Mouse (Mus musculus): ENCODE data around the gene Gm20532. TPM values are rescaled to one million over a fixed set of nuclear protein-coding genes. Genes with fewer than 3 reads are reported as not detected.
"Not testable (repeated sequence)": the region's sequence is repeated elsewhere in the genome, so short reads cannot be mapped to it uniquely, and the experiment has no call there.

The Gm20532 gene
- total RNA-seq, 2 experiments from 2014 or later: not detected

- peak; percentile 42 for DNase-seq
- intact Hi-C loops (cut with DNase I): loop anchor here (5.0 kb wide), 1 partner anchor 187 kb away; no protein-coding TSS in a partner anchor
Measured at GRCm38 (mm10) chr2:26639083-26639482, 52.6 kb downstream of the Gm20532 start.

- DNase-seq: peak; percentile 98
- intact Hi-C loops (cut with DNase I): loop anchor here (5.0 to 10.0 kb wide), 3 partner anchors 188 to 595 kb away; no protein-coding TSS in a partner anchor
Measured at GRCm38 (mm10) chr2:26639838-26640830, 53.7 kb downstream of the Gm20532 start.

- intact Hi-C loops (cut with DNase I): loop anchor here (10.0 kb wide), 2 partner anchors 404 to 594 kb away; no protein-coding TSS in a partner anchor
- no peak for DNase-seq
Measured at GRCm38 (mm10) chr2:26641006-26641647, 54.7 kb downstream of the Gm20532 start.

GRCm38 (mm10) chr2:26643942-26644341, 57.5 kb downstream of the Gm20532 start:
- intact Hi-C loops (cut with DNase I): loop anchor here (10.0 kb wide), 2 partner anchors 401 to 591 kb away; no protein-coding TSS in a partner anchor
- peak; percentile 34 for DNase-seq

- intact Hi-C loops (cut with DNase I): loop anchor here (5.0 to 10.0 kb wide), 3 partner anchors 256 to 588 kb away; partner anchors contain the start of gene Surf6
- DNase-seq: peak; percentile 75
Measured at GRCm38 (mm10) chr2:26646643-26647293, 60.3 kb downstream of the Gm20532 start.

GRCm38 (mm10) chr2:26654687-26655086, 68.2 kb downstream of the Gm20532 start:
- no peak for DNase-seq
- intact Hi-C loops (cut with DNase I): no loop called here

GRCm38 (mm10) chr2:26657426-26657825, 71.0 kb downstream of the Gm20532 start:
- intact Hi-C loops (cut with DNase I): no loop called here
- DNase-seq: no peak

GRCm38 (mm10) chr2:26661143-26661752, 74.8 kb downstream of the Gm20532 start:
- intact Hi-C loops (cut with DNase I): no loop called here
- peak; percentile 34 for DNase-seq

GRCm38 (mm10) chr2:26661768-26662508, 75.5 kb downstream of the Gm20532 start:
- intact Hi-C loops (cut with DNase I): no loop called here
- DNase-seq: no peak

- DNase-seq: no peak
- intact Hi-C loops (cut with DNase I): no loop called here
Measured at GRCm38 (mm10) chr2:26662509-26662882, 76.1 kb downstream of the Gm20532 start.

- intact Hi-C loops (cut with DNase I): no loop called here
- DNase-seq: no peak
Measured at GRCm38 (mm10) chr2:26663112-26663511, 76.7 kb downstream of the Gm20532 start.

GRCm38 (mm10) chr2:26663551-26663950, 77.1 kb downstream of the Gm20532 start:
- intact Hi-C loops (cut with DNase I): not testable (repeated sequence)
- DNase-seq: peak; percentile 46

- no peak for DNase-seq
- intact Hi-C loops (cut with DNase I): no loop called here
Measured at GRCm38 (mm10) chr2:26668746-26669145, 82.3 kb downstream of the Gm20532 start.

GRCm38 (mm10) chr2:26671182-26671581, 84.7 kb downstream of the Gm20532 start, which contains the start of gene Lcn4:
TSS of gene Lcn4 (minus strand) at chr2:26671282.
- no peak for DNase-seq
- intact Hi-C loops (cut with DNase I): no loop called here

Small RNA genes lying within 50 kb of the gene (microRNA-seq; reads per million reads assigned to microRNA genes)
- 1.2 reads per million for gene Mir126a
- gene Mir126b: not detected

Other genes starting within 250 kb of the Gm20532 start
- gene Dnlz, start 234.5 kb upstream of the Gm20532 start, total RNA-seq (2021): 10 to 100 TPM; 23.3 to 25.8 TPM
- gene Card9, start 225.7 kb upstream of the Gm20532 start, total RNA-seq (2021): 1 to 10 TPM; 1.1 to 1.4 TPM
- 100 to 1,000 TPM in 1 of 2 experiments, 10 to 100 TPM in 1; 86.5 to 101 TPM for gene Snapc4, start 206.0 kb upstream of the Gm20532 start, total RNA-seq (2021)
- gene Entr1, start 197.3 kb upstream of the Gm20532 start, total RNA-seq (2021): 100 to 1,000 TPM; 186 to 187 TPM
- 10 to 100 TPM; 93.6 to 98.6 TPM for gene Pmpca, start 197.3 kb upstream of the Gm20532 start, total RNA-seq (2021)
- 10 to 100 TPM; 22.5 to 27.1 TPM for gene Inpp5e, start 177.4 kb upstream of the Gm20532 start, total RNA-seq (2021)
- gene Sec16a, start 141.4 kb upstream of the Gm20532 start, total RNA-seq (2021): 10 to 100 TPM; 52.3 to 52.6 TPM
- 10 to 100 TPM; 39.5 to 42.1 TPM for gene Notch1, start 70.0 kb upstream of the Gm20532 start, total RNA-seq (2021)
- 10 to 100 TPM; 73.0 to 78.3 TPM for gene Egfl7, start 6.6 kb upstream of the Gm20532 start, total RNA-seq (2021)
- 1 to 10 TPM; 2.8 to 3.9 TPM for gene Agpat2, start 17.8 kb downstream of the Gm20532 start, total RNA-seq (2021)
- gene Fam69b, start 41.8 kb downstream of the Gm20532 start, total RNA-seq (2021): 10 to 100 TPM; 81.8 to 85.1 TPM
- not detected for gene Lcn4, start 84.6 kb downstream of the Gm20532 start, total RNA-seq (2021)

All from left cerebral cortex, postnatal 4 days (tissue).